Mouse (Mus musculus) lung, postnatal 25 days (tissue): ENCODE data around the gene Slc16a11.

Experiments used
- DNase-seq: peaks from one replicate; pipeline ENCODE4 v3.0.0; 2022; ENCODE audit warnings: low spot score

The Slc16a11 gene

GRCm38 (mm10) chr11:70225798-70226601 lies 13.4 kb downstream of the Slc16a11 start:
- no peak for DNase-seq

- DNase-seq = no peak
These were observed 14.0 kb downstream of the Slc16a11 start for GRCm38 (mm10) chr11:70226602-70226890.

- DNase-seq = no peak
These were observed 14.6 kb downstream of the Slc16a11 start for GRCm38 (mm10) chr11:70227126-70227525.

- DNase-seq = no peak
These were observed 15.2 kb downstream of the Slc16a11 start for GRCm38 (mm10) chr11:70227661-70228245.

GRCm38 (mm10) chr11:70228828-70229227 lies 16.3 kb downstream of the Slc16a11 start:
- peak; percentile 93 for DNase-seq

- no peak for DNase-seq
These were observed 16.9 kb downstream of the Slc16a11 start, which contains the start of gene Bcl6b for GRCm38 (mm10) chr11:70229260-70230010. Bcl6b (minus strand) TSS chr11:70229798.

DNA sequence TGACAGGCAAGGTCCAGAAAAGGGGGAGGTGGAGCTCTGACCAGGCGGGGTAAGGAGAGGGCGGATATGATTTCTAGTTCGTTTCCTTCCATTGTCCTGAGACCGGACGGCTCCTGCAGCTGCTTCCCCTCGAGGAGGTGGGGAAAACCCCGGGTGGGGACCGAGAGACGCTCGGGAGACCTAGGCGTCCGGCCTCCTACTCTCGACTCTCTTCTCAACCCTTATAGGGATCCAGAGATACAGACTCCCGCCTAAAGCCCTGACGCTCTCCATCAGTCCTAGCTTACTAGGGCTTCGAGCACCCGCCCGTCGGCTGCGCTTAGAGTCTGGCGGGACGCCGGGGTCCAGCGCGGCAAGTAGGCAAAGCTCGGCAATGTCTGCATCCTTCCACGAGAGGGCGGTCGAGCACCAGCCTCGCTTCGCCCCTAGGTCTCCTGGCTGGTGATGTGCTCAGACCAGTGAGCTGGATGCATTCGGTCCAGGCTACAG lies 17.7 kb downstream of the Slc16a11 start:
- DNase-seq = peak; percentile 89

DNA sequence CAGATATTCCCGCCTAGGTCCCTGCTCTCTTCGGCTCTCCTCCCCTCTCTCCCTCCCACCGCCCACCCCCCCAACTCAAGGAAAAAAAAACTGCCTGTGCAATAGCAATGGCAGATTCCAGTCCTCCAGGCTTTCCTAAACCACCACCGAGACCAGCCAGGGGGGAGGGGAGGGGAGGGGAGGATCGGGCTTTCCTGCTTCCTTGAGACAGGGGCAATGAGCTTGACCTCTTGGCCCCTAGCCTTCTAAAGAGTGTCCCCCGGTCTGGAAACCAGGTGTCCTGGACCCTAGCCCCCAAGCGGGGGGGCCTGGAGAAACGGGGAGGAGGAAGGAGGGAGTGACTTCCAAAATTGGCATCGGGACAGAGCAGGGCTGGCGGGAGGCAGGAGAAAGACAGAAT lies 20.0 kb downstream of the Slc16a11 start:
- no peak for DNase-seq

GRCm38 (mm10) chr11:70233016-70233415 lies 20.5 kb downstream of the Slc16a11 start:
- DNase-seq = no peak

GRCm38 (mm10) chr11:70234037-70234436 lies 21.5 kb downstream of the Slc16a11 start:
- no peak for DNase-seq

- no peak for DNase-seq
These were observed 21.9 kb downstream of the Slc16a11 start for GRCm38 (mm10) chr11:70234497-70234896.

DNA sequence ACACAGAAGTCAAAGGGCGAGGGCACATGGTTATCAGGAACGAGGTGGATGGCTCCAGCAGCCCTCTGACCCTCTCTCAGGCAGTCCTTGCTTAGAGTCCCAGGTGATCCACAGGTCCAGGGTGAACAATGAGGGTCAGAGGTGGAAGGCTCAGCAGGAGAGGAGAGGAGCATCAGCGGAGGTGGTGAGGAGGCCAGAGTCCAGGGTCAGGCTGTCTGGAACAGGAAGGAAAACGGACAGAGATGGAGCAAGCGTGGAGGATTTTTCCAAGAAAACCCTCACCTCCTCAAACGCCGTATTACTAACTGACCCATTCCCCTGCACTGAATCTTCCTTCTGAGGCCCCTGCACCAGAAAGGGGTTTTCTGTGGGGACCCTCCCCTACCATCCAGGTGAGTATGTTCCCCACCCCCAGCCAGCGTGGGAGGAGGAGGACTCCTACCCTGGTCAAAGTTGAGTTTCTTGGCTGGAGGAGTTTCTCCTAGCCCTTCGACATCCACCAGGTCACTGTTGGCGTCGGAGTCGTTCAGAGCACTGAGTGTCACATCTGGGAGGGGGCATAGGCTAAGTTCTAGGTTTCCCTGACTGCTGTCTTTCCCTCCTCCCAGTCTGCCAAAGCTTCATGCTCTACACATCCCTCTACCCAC lies 22.8 kb downstream of the Slc16a11 start:
- no peak for DNase-seq

DNA sequence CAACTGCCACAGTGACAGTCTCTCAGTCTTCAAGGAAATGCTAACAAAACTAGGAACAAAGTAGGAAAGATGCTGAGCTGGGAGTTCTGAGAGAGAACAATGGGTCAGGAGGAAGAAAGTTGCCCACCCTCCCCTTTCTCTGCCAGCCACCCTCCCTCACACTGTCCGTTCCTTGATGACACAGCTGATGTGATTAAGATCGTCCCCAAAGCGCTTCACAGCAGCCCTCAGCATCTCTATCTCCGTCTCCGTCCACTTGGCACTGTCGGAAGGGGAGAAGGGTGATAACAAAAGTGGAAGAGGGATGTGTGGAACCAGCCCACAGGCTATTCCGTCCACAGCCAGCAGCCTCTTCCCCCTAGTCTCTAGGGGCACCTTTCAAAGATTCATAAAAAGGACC lies 24.2 kb downstream of the Slc16a11 start:
- DNase-seq = no peak

DNA sequence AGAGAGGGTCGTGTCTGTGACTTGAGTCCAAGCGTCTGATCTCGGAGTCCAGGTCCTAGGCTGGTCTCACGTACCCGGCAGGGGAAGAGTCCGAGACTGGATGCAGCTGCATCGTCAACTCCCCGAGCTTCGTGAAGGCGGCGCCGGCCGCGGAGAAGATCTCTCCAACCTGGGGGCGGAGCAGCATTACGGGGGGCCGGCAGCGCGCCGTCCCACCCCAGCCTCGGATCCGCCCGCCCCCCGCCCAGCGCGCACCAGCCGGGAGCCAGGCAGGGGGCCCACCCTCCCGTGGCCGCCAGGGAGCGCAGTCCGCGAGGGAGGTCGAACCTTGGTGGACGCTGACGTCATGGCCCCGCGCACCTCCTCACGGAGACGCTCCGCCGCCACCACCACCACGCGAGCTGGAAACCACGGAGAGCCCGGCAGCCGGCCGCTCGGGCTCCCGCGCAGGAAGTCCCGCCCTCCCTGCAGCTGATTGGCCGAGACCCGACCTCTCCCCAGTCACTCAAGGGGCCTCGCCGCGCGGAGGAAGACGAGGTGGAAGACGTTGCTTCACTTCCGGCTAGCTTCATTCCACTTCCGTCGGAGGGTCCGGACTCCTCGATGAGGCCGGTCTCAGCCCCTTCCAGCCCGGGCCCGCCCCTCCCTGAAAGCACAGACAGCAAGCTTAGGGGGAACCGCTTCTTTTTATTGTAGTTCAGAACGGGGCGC lies 25.1 kb downstream of the Slc16a11 start, which contains the start of gene 0610010K14Rik:
Gene 0610010K14Rik, minus strand, starts transcription at position 458 of the 711 bp plus-strand sequence.
- peak; percentile 98 for DNase-seq

DNA sequence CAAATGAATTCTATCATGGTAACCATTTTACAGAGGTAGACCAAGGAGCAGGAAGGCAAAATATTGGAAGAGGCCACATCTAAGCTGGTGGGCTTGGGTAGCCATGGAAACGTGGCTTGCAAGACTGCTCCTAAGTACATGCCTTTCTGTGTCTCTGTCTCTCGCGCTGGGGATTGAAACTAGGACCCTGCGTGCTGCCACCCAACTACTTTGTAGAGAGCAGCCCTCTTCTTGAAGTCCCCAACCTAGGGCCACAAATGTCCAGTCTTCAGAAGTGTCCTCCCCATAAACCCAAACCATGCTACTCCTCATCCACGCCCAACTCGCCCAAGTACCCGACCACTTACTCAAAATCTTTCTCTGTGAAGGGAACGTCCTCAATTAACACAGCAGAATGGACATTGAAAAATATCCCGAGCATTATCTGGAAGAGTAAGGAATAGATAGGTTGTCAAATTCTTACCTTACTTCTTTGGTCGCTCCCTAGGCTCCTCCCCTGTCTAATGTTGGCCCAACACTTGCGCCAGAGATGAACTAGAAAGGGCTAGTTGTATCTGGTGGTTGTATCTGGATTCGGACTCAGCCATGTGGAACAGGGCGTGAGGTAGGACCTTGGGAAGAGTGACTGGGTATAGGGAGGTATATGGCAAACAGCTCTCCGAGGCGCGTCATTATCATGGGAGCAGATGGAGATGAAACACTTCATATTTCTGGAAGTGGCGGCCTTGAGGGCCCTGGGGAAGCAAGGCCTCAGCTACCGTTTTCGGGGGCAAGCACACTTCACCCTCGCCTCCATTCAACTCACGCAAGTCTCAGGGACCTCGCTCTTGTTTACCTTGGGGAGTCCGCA lies 26.3 kb downstream of the Slc16a11 start:
- no peak for DNase-seq

GRCm38 (mm10) chr11:70239541-70240279 lies 27.2 kb downstream of the Slc16a11 start, which contains the start of the genes Gm21988 and Rnasek:
Gm21988 (minus strand) TSS chr11:70239830.
Rnasek (minus strand) TSS chr11:70239842.
- peak; percentile 89 for DNase-seq

DNA sequence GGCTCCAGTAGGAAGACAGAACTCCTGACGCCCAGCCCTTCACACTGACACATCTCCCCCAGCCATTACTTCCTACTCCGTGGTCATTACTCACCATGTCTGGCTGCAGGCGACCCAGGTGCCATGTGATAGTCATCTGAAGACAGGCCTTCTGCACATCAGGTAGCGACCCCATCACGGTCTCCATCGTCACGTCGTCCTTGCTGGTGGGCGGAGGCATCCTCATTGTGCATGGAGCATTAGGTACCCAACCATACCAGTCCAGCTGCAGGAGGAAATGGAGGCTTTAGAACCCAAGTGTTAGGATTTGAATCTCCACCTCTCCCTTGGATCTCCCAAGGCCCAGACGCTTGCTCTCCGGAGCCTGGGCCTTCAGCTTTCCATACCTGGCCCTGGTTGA lies 30.0 kb downstream of the Slc16a11 start:
- DNase-seq = no peak

DNA sequence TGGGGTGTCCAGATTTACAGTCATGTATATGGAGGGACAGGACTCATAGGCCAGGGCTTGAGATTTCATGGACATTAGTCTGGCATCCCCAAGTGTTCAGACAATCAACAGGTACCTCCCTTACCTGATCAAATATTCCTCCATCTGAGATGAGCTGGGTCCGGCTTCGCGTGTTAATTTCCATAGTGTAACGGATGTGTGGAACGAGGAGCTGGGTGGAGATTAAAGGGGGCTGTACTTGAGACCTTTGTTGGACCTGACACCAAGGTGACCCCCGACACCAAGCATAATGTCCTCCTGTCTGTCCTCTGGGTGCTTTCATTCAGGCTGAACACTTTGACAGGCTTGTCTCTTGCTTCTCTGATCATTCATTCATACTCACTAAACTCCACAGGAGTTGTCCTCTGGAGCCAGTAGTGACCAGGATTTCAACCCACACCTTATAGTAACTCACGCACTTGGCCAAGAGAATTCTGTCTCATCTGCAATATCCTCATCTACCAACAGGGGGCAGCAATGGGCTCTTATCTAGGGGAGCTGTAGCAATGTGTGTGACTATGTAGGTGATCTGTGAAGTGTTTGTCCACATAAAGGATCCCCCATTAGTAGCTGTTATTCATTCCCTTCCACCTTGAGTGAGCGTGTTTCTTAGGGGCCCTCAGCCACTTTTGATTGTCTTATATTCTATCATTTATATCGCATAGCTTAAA lies 34.7 kb downstream of the Slc16a11 start:
- DNase-seq = peak; percentile 80

DNA sequence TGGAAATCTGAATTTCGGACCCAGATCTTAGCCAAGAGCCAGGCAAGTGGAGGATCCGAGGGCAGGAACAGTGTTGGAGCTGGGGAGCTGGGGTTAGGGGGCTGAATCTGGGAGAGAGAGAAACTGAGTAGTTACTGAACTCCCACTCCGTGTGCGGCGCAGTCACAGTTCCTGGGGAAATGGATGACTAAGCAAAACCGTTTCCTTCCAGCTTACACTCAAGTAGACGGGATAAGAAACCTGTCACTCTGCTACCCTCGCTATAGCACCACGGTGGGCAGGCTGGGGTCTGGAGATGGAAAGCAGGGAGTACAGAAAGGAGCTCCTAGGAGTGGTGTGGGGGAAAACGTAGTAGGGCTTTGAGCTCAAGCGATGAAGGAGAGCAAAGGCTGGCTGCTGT lies 37.6 kb downstream of the Slc16a11 start:
- no peak for DNase-seq
